Mouse (Mus musculus): ENCODE data around the gene Tectb. TPM values are rescaled to one million over a fixed set of nuclear protein-coding genes. Genes with fewer than 3 reads are reported as not detected.

Gene Tectb
- total and polyA plus RNA-seq, 3 experiments = not detected

DNA sequence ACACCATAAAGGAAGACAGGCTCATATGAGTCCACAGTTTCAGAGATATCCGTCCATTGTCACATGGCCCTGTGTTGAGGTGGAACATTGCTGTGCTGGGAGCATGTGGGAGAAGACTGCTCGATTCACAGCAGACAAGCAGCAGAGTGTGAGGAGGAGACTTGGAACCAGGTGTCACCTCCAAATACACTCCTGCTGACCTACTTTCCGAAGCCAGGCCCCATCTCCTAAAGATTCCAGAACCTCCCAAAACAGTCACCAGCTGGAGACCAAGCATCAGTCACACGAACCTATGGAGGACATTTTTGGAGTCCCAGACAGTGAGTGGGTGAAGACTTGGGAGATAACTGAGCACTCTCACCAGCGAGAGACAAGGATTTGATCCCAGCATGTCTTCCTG is 56.0 kb downstream of the Tectb start:
- Histone ChIP-seq H3K9me3 (replicated peaks; ENCODE audit: insufficient read depth, low read length) (no peaks in the 10 kb centered on the region), H3K4me1 (ENCODE audit: control insufficient read depth in 1 of 2, insufficient read depth in 2 of 2, low read length in 2 of 2) (no peaks in the 10 kb centered on the region), H3K36me3 (ENCODE audit: control insufficient read depth in 1 of 2, insufficient read depth in 2 of 2, low read length in 2 of 2) (no peaks in the 10 kb centered on the region), H3K27ac (ENCODE audit: control insufficient read depth, low read depth, low read length) (no peak overlapping the region), H3K27me3 (ENCODE audit: control insufficient read depth in 1 of 2, insufficient read depth in 2 of 2, low read length in 2 of 2) (no peaks in the 10 kb centered on the region), H3K4me3 (ENCODE audit: control insufficient read depth in 1 of 2, insufficient read depth in 1 of 2, low read depth in 2 of 2, low read length in 2 of 2) (no peak overlapping the region), H3K79me2 (ENCODE audit: control insufficient read depth, insufficient read depth, low read length, poor library complexity) (no peaks in the 10 kb centered on the region), H3K9ac (ENCODE audit: control insufficient read depth, low read depth, low read length, poor library complexity, severe bottlenecking) (no peak overlapping the region)
- TF ChIP-seq CTCF (IDR thresholded peaks at IDR 0.05 in 2 of 3, conservative IDR thresholded peaks at IDR 0.05 in 1 of 3; ENCODE audit: control insufficient read depth in 1 of 3, insufficient read depth in 1 of 3, low read depth in 2 of 3, low read length in 3 of 3, poor library complexity in 1 of 3, severe bottlenecking in 1 of 3) = no peak
- no peak for TF ChIP-seq MAFK (IDR thresholded peaks at IDR 0.05; ENCODE audit: borderline replicate concordance, low read depth, low read length)
- TF ChIP-seq ETS1 (IDR thresholded peaks at IDR 0.05; ENCODE audit: low read depth, low read length) = no peak
- TF ChIP-seq BHLHE40 (IDR thresholded peaks at IDR 0.05; ENCODE audit: borderline replicate concordance, low read depth, low read length) = no peak
- no peak for TF ChIP-seq RAD21 (IDR thresholded peaks at IDR 0.05; ENCODE audit: low read depth, low read length)
- DNase-seq (ENCODE audit: low read depth, low spot score) = no peak

- H3K36me3 ChIP-seq (ENCODE audit: control insufficient read depth in 1 of 2, insufficient read depth in 2 of 2, low read length in 2 of 2) = no peaks in the 10 kb centered on the region; a peak in 1 of 4 replicates
- no peaks in the 10 kb centered on the region for H3K4me1 ChIP-seq (ENCODE audit: control insufficient read depth in 1 of 2, insufficient read depth in 2 of 2, low read length in 2 of 2)
- no peak for DNase-seq (ENCODE audit: low read depth, low spot score)
- no peak for TF ChIP-seq HCFC1 (IDR thresholded peaks at IDR 0.05; ENCODE audit: low read depth, low read length)
- TF ChIP-seq RAD21 (IDR thresholded peaks at IDR 0.05; ENCODE audit: low read depth, low read length) = no peak
- no peak for TF ChIP-seq UBTF (IDR thresholded peaks at IDR 0.05; ENCODE audit: borderline replicate concordance, insufficient read depth, low read depth, low read length)
- no peak for TF ChIP-seq NRF1 (IDR thresholded peaks at IDR 0.05; ENCODE audit: insufficient read depth, low read depth, low read length, poor library complexity, severe bottlenecking)
- TF ChIP-seq MAFK (IDR thresholded peaks at IDR 0.05; ENCODE audit: borderline replicate concordance, low read depth, low read length) = no peak
- no peaks in the 10 kb centered on the region for H3K9me3 ChIP-seq (replicated peaks; ENCODE audit: insufficient read depth, low read length)
- H3K4me3 ChIP-seq (ENCODE audit: control insufficient read depth in 1 of 2, insufficient read depth in 1 of 2, low read depth in 2 of 2, low read length in 2 of 2) = no peak overlapping the region
- H3K9ac ChIP-seq (ENCODE audit: control insufficient read depth, low read depth, low read length, poor library complexity, severe bottlenecking) = no peak overlapping the region
- H3K79me2 ChIP-seq (ENCODE audit: control insufficient read depth, insufficient read depth, low read length, poor library complexity) = no peaks in the 10 kb centered on the region
- no peaks in the 10 kb centered on the region for H3K27me3 ChIP-seq (ENCODE audit: control insufficient read depth in 1 of 2, insufficient read depth in 2 of 2, low read length in 2 of 2)
- H3K27ac ChIP-seq (ENCODE audit: control insufficient read depth, low read depth, low read length) = no peak overlapping the region
These were observed 59.4 kb downstream of the Tectb start for GRCm38 (mm10) chr19:55239766-55240426.

DNA sequence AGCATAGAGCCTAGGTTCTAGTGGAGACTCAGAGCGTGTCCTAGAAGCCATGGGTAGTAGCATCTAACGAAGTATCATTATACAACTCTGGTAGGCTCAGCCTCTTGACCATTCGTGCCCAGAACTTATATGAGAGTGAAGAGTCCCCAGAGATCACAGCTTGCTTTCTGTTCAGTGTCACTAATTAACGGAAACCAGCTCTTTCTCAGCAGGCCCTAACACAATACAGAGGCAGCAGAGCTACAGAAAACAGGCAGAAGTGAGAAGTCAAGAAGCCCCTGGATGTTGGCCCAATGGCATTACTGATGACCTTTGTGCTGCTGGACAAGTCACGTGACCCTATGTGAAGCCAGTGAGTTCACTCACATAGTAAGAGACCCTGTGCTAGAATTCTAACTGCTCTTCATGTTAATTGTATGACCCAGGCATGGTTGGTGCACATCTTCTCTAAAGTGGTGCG is 60.7 kb downstream of the Tectb start, which contains the start of gene Gucy2g:
Gene Gucy2g, minus strand, starts transcription at position 51 of the 460 bp plus-strand sequence.
- Histone ChIP-seq H3K27ac (ENCODE audit: control insufficient read depth, low read depth, low read length) (no peak within 1 kb of the TSS), H3K9ac (ENCODE audit: control insufficient read depth, low read depth, low read length, poor library complexity, severe bottlenecking) (no peak within 1 kb of the TSS), H3K4me1 (ENCODE audit: control insufficient read depth in 1 of 2, insufficient read depth in 2 of 2, low read length in 2 of 2) (no peaks in the 10 kb centered on the region), H3K79me2 (ENCODE audit: control insufficient read depth, insufficient read depth, low read length, poor library complexity) (no peaks in the 10 kb centered on the region), H3K9me3 (replicated peaks; ENCODE audit: insufficient read depth, low read length) (no peaks in the 10 kb centered on the region), H3K27me3 (ENCODE audit: control insufficient read depth in 1 of 2, insufficient read depth in 2 of 2, low read length in 2 of 2) (no peaks in the 10 kb centered on the region), H3K4me3 (ENCODE audit: control insufficient read depth in 1 of 2, insufficient read depth in 1 of 2, low read depth in 2 of 2, low read length in 2 of 2) (no peak within 1 kb of the TSS), H3K36me3 (ENCODE audit: control insufficient read depth in 1 of 2, insufficient read depth in 2 of 2, low read length in 2 of 2) (no peaks in the 10 kb centered on the region; a peak in 1 of 4 replicates)
- no peak for DNase-seq (ENCODE audit: low read depth, low spot score)
- TF ChIP-seq ETS1 (IDR thresholded peaks at IDR 0.05; ENCODE audit: low read depth, low read length) = no peak
- TF ChIP-seq HCFC1 (IDR thresholded peaks at IDR 0.05; ENCODE audit: low read depth, low read length) = no peak
- no peak for TF ChIP-seq MYC (IDR thresholded peaks at IDR 0.05; ENCODE audit: low read depth, low read length)
- TF ChIP-seq MAZ (IDR thresholded peaks at IDR 0.05; ENCODE audit: low read depth, low read length) = no peak
- TF ChIP-seq CTCF (IDR thresholded peaks at IDR 0.05 in 2 of 3, conservative IDR thresholded peaks at IDR 0.05 in 1 of 3; ENCODE audit: control insufficient read depth in 1 of 3, insufficient read depth in 1 of 3, low read depth in 2 of 3, low read length in 3 of 3, poor library complexity in 1 of 3, severe bottlenecking in 1 of 3) = no peak
- TF ChIP-seq ZKSCAN1 (IDR thresholded peaks at IDR 0.05; ENCODE audit: low read depth, low read length) = no peak
- no peak for TF ChIP-seq SMC3 (IDR thresholded peaks at IDR 0.05; ENCODE audit: low read depth, low read length)
- TF ChIP-seq KAT2A (conservative IDR thresholded peaks at IDR 0.05; ENCODE audit: low read depth, low read length) = no peak
- TF ChIP-seq JUND (IDR thresholded peaks at IDR 0.05; ENCODE audit: low read depth, low read length) = no peak
- no peak for TF ChIP-seq ZMIZ1 (IDR thresholded peaks at IDR 0.05; ENCODE audit: low read depth, low read length)
- TF ChIP-seq POLR2AphosphoS2 (IDR thresholded peaks at IDR 0.05; ENCODE audit: low read length) = no peak
- TF ChIP-seq UBTF (IDR thresholded peaks at IDR 0.05; ENCODE audit: borderline replicate concordance, insufficient read depth, low read depth, low read length) = no peak
- TF ChIP-seq MYB (IDR thresholded peaks at IDR 0.05; ENCODE audit: low read depth, low read length) = no peak
- TF ChIP-seq RAD21 (IDR thresholded peaks at IDR 0.05; ENCODE audit: low read depth, low read length) = no peak
- no peak for TF ChIP-seq POLR2A (IDR thresholded peaks at IDR 0.05; ENCODE audit: control insufficient read depth in 1 of 2, insufficient read depth in 1 of 2, low read depth in 1 of 2, low read length in 2 of 2, poor library complexity in 1 of 2)
- no peak for TF ChIP-seq MAFK (IDR thresholded peaks at IDR 0.05; ENCODE audit: borderline replicate concordance, low read depth, low read length)
- TF ChIP-seq CHD2 (IDR thresholded peaks at IDR 0.05; ENCODE audit: low read length) = no peak
- no peak for TF ChIP-seq USF1 (IDR thresholded peaks at IDR 0.05; ENCODE audit: low read depth, low read length)
- TF ChIP-seq EP300 (IDR thresholded peaks at IDR 0.05; ENCODE audit: low read depth in 1 of 2, low read length in 2 of 2) = no peak

Measured in MEL (cell line).